Mouse (Mus musculus) testis, postnatal 14 days (tissue): ENCODE data around the gene Lrrtm4.

Source experiments
- DNase-seq: peaks from one replicate; pipeline ENCODE4 v3.0.0; 2021; ENCODE audit warnings: low spot score

The Lrrtm4 gene

GRCm38 (mm10) chr6:80733416-80733815, 714.7 kb downstream of the Lrrtm4 start:
- no peak for DNase-seq

DNA sequence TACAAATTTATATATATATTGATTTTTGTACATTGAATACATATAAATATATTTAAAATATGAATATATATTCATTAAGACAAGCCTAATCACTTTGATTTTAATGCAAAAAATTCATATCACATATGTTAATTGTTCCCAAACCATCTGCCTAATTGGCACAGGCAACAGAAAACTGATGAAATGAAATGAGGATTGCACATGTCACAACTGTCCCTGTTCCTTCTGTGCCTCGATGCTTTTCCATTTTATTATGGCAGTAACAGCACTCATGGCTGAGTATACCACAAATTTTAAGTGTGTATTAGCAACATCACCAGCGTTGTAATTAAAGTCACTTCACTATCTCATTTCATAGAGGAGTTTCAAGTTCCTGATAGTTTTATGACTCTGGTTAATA, 732.1 kb downstream of the Lrrtm4 start:
- no peak for DNase-seq

- no peak for DNase-seq
Measured at GRCm38 (mm10) chr6:80760641-80761204, 742.0 kb downstream of the Lrrtm4 start.

DNA sequence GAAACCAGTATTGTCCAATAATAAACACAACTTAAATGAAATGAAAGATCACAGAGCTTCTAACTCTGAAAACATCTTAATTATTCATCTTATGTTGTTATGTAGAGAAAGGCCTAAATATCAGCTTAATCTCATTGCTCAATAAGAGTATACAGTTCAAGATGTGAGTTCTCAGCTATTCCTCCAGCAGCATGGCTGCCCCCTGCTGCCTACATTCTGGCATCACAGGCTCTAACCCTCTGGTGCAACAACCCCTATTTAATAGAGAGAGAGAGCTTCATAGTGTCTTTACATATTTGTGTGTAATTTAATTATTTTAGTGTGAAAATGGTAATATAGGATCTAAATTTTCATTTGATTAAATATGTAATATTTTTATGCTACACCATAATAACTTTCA, 767.6 kb downstream of the Lrrtm4 start:
- DNase-seq = no peak

GRCm38 (mm10) chr6:80823753-80824152, 805.1 kb downstream of the Lrrtm4 start:
- no peak for DNase-seq

GRCm38 (mm10) chr6:80839784-80840183, 821.1 kb downstream of the Lrrtm4 start:
- DNase-seq = no peak

DNA sequence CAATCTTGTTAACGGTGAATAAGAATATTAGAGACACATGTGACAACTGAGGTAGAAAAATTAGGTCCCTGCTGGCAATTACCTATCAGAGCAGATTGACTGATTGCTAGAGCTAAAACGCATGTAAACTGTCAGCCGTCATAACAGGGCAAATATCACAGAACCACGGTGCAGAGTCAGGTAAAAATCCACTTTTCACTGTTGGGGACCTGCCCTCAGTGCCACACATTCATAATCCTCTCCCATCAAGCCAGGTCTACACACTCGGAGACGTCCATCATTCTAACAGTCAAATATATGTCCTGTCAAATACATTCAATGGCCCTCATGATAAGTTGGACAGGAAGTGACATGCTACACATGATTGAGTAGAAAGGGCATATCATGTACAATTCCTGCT, 826.6 kb downstream of the Lrrtm4 start:
- DNase-seq = no peak

DNA sequence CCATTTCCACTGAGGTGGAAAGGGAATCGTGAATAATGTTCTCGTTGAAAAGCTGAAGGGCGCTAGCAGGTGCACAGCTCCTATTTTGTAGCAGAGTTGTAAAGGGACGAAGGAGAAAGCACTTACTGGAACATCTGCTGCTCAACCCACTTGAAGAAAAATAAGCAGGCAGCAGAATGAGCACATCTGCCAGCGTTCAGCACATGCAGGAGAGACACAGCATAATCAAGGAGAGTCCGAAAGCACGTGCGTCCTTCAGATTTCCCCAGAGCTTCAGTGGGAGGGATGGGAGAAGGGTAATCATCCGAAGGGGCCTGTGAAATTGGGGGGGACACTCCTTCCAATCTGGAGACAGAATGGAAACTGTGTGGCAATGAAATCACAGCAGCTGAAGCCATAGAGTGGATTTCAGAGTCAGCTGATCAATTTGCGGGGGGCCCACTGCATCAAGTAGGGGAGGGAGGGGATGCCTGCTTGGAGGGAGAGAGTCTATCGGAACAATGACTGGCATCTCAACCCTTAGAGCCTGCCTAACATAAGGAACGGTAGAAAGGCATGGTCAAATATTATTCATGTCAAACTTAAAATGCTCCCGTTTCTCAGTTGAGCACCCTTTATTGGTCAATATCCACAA, 838.4 kb downstream of the Lrrtm4 start:
- DNase-seq = no peak
